Mouse (Mus musculus) left cerebral cortex, postnatal 25 days (tissue): ENCODE data around the gene Tfg. TPM values are rescaled to one million over a fixed set of nuclear protein-coding genes. Genes with fewer than 3 reads are reported as not detected.

Experiments used
- DNase-seq, 2 experiments: peaks; one replicate each; pipeline ENCODE4 v3.0.0; 2022; ENCODE audit warnings: low spot score in 2 of 2, mixed read lengths in 1 of 2
- intact Hi-C: fragments of 180-260 bp; cut with DNase I; formaldehyde crosslinking; loops from one replicate; pipeline ENCODE4 v1.15.1; 2025
- total RNA-seq, 2 experiments: library from RNA; stranded (reverse); gene quantifications; 2 replicates each; pipeline ENCODE4 v1.2.3; 2021

Gene Tfg
- total RNA-seq, 2 experiments from 2014 or later = 55.1 to 56.9 TPM

GRCm38 (mm10) chr16:56646382-56647172 is 70.7 kb downstream of the Tfg start:
- intact Hi-C loops = no loop called here
- no peak for DNase-seq

- DNase-seq = no peak
- intact Hi-C loops = no loop called here
Measured at GRCm38 (mm10) chr16:56645251-56645650, 72.0 kb downstream of the Tfg start.

Other genes starting within 250 kb of the Tfg start
- 10 to 100 TPM; 14.5 to 15.3 TPM for gene Abi3bp, start 239.6 kb downstream of the Tfg start, total RNA-seq
- not detected for gene Adgrg7, start 78.4 kb upstream of the Tfg start, total RNA-seq
- 1 to 10 TPM; 1.8 to 2.8 TPM for gene Tmem45a, start 168.7 kb upstream of the Tfg start, total RNA-seq
- gene Lnp1, start 210.6 kb upstream of the Tfg start, total RNA-seq = 1 to 10 TPM; 1.8 to 4.4 TPM